9 mouse cellular contexts compared by ENCODE assay signal in the genomic region with DNA sequence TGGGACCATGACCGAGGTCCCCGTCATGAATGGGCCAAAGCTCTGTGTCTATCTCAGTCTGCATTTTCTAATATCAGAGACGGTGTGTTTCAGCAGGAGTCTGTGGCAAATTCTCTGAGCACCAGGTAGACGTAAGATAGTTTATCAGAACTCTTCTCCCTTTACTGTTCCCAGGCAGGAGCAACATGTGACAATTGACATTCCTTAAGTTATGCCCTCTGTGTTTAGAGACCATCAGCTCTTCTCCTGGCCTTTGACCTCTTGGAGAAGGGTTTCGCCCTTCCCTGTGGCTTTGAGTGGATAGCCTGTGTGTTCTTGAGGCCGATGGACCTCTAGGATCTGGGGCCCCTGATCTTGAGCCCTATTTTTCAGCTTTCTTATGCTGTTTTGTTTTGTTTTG. TPM values are rescaled to one million over a fixed set of nuclear protein-coding genes. Genes with fewer than 3 reads are reported as not detected.
DNase-seq lines count a peak whose midpoint lies in the region; ATAC-seq and TF ChIP-seq lines count a peak whose summit lies in the region.
"Had no signal": no experiment of that assay in that cellular context is flagged by ENCODE, and none has a peak within 500 bp of the region (broad histone marks: within the 10 kb centered on the region; RNA-seq: fewer than 3 reads in every experiment).

No protein-coding gene starts in this region.

- peak overlapping the region; percentile 95 for H3K4me2 ChIP-seq in lung, embryonic 16.5 days (ENCODE audit: low read depth, low read length)
- H3K4me2 ChIP-seq in forebrain, embryonic 11.5 days (ENCODE audit: low read depth, low read length, severe bottlenecking) = peak overlapping the region; percentile 98
- H3K4me2 ChIP-seq in limb, embryonic 11.5 days (ENCODE audit: low read depth, severe bottlenecking) = peak overlapping the region; percentile 75

- peaks cover 22% of the 10 kb centered on the region for H3K36me3 ChIP-seq in lung, embryonic 16.5 days (ENCODE audit: control insufficient read depth, insufficient read depth, low read length)
- H3K36me3 ChIP-seq in forebrain, embryonic 11.5 days (ENCODE audit: control insufficient read depth, insufficient read depth, low read length) = peaks cover 8% of the 10 kb centered on the region; the same call in 1 of the 2 replicates
- H3K36me3 ChIP-seq in limb, embryonic 11.5 days (ENCODE audit: control insufficient read depth, insufficient read depth, low read length) = peaks cover 28% of the 10 kb centered on the region

- H3K4me1 ChIP-seq in lung, embryonic 16.5 days (replicated peaks; ENCODE audit: control insufficient read depth, insufficient read depth, low read length) = peaks cover 11% of the 10 kb centered on the region
- H3K4me1 ChIP-seq in forebrain, embryonic 11.5 days (replicated peaks; ENCODE audit: control insufficient read depth, insufficient read depth, low read length) = peaks cover 7% of the 10 kb centered on the region
- peaks cover 7% of the 10 kb centered on the region for H3K4me1 ChIP-seq in limb, embryonic 11.5 days (ENCODE audit: control insufficient read depth, insufficient read depth, low read length)
- peaks cover 15% of the 10 kb centered on the region for H3K4me1 ChIP-seq in olfactory bulb, adult 2 months (ENCODE audit: control insufficient read depth, insufficient read depth, low read length)

- intact Hi-C loops in gastrocnemius, postnatal 36 days (cut with DNase I) = no loop called here

- no peaks in the 10 kb centered on the region for H3K27me3 ChIP-seq in lung, embryonic 16.5 days (ENCODE audit: control insufficient read depth, insufficient read depth, low read depth, low read length)
- H3K27me3 ChIP-seq in forebrain, embryonic 11.5 days (ENCODE audit: control insufficient read depth, insufficient read depth, low read length) = no peaks in the 10 kb centered on the region
- no peaks in the 10 kb centered on the region for H3K27me3 ChIP-seq in limb, embryonic 11.5 days (ENCODE audit: control insufficient read depth, insufficient read depth, low read length)

- TF ChIP-seq POLR2A in olfactory bulb, adult 2 months (IDR thresholded peaks at IDR 0.05; ENCODE audit: insufficient read depth, low read depth, low read length) = no peak

- no peak overlapping the region for H3K27ac ChIP-seq in lung, embryonic 16.5 days (ENCODE audit: low read length)
- no peak overlapping the region for H3K27ac ChIP-seq in forebrain, embryonic 11.5 days (ENCODE audit: low read depth, low read length)
- no peak overlapping the region for H3K27ac ChIP-seq in limb, embryonic 11.5 days (replicated peaks; ENCODE audit: low read depth, low read length)
- H3K27ac ChIP-seq in olfactory bulb, adult 2 months (ENCODE audit: insufficient read depth, low read depth, low read length) = no peak overlapping the region

- 42% methylated on average over 6 of the region's 6 CpGs for WGBS in lung, embryonic 16.5 days
- WGBS in forebrain, embryonic 11.5 days = 63% methylated on average over 6 of the region's 6 CpGs
- 64% methylated on average over 6 of the region's 6 CpGs for WGBS in limb, embryonic 11.5 days
- 59% methylated on average over 6 of the region's 6 CpGs for WGBS in olfactory bulb, adult 2 months

- H3K9ac ChIP-seq in lung, embryonic 16.5 days (ENCODE audit: low read length) = peak overlapping the region; percentile 93
- H3K9ac ChIP-seq in forebrain, embryonic 11.5 days (ENCODE audit: low read length) = peak overlapping the region; percentile 97
- H3K9ac ChIP-seq in limb, embryonic 11.5 days (ENCODE audit: low read length) = peak overlapping the region; percentile 89

- TF ChIP-seq CTCF in olfactory bulb, adult 2 months (IDR thresholded peaks at IDR 0.05; ENCODE audit: insufficient read depth, low read depth, low read length) = no peak

- H3K4me3 ChIP-seq in lung, embryonic 16.5 days (ENCODE audit: low read length) = peak overlapping the region; percentile 72
- H3K4me3 ChIP-seq in forebrain, embryonic 11.5 days (ENCODE audit: low read depth, low read length) = peak overlapping the region; percentile 99
- H3K4me3 ChIP-seq in limb, embryonic 11.5 days (ENCODE audit: low read depth, low read length) = peak overlapping the region; percentile 92
- H3K4me3 ChIP-seq in olfactory bulb, adult 2 months (ENCODE audit: insufficient read depth, low read depth, low read length) = peak overlapping the region; percentile 63

- no peaks in the 10 kb centered on the region for H3K9me3 ChIP-seq in lung, embryonic 16.5 days (ENCODE audit: control insufficient read depth, low read length)
- H3K9me3 ChIP-seq in forebrain, embryonic 11.5 days (ENCODE audit: control insufficient read depth, low read length) = no peaks in the 10 kb centered on the region
- H3K9me3 ChIP-seq in limb, embryonic 11.5 days (ENCODE audit: control insufficient read depth, low read length) = no peaks in the 10 kb centered on the region

- DNase-seq in lung, postnatal 4 days = no peak
- DNase-seq in forebrain, embryonic 11.5 days (ENCODE audit: low spot score) = no peak
- no peak for DNase-seq in limb, embryonic 11.5 days (ENCODE audit: low spot score)
- DNase-seq in layer of hippocampus, adult 9-11 months = no peak
- DNase-seq in gastrocnemius, postnatal 36 days = no peak
- DNase-seq: thymus, adult 18-20 months had no signal

- no peak for ATAC-seq in lung, embryonic 16.5 days (ENCODE audit: low read depth)
- ATAC-seq in forebrain, embryonic 11.5 days (replicated peaks; ENCODE audit: low FRiP score) = no peak
- ATAC-seq in limb, embryonic 11.5 days (ENCODE audit: insufficient number of reproducible peaks, low FRiP score, low TSS enrichment, low read depth) = no peak
- ATAC-seq in cerebellum, adult (ENCODE audit: insufficient number of reproducible peaks, low FRiP score, low TSS enrichment) = no peak

RNA-seq across cellular contexts. Expression of a gene that starts 1.1 kb away (rescaled TPM):
- 72.3 and 77.2 TPM in 2 replicates for polyA plus RNA-seq in lung, embryonic 16.5 days (2015; fragmentation: Nextera tagmentation; extraction: Ambion mirVana)
- polyA plus RNA-seq in forebrain, embryonic 11.5 days (2014; fragmentation: Nextera tagmentation; extraction: Ambion mirVana) = 99.6 and 102 TPM in 2 replicates
- polyA plus RNA-seq in limb, embryonic 11.5 days (2014; fragmentation: Nextera tagmentation; extraction: Ambion mirVana) = 83.4 and 93.5 TPM in 2 replicates
- polyA plus RNA-seq in olfactory bulb, adult 2 months (2012; ENCODE audit: insufficient read depth, insufficient read length, low replicate concordance, missing spikeins) = not detected in 2 replicates
- total RNA-seq in gastrocnemius, postnatal 36 days (2021) = 10 to 100 TPM; 19.2 to 20.6 TPM

RNA-seq across cellular contexts. Expression of a gene that starts 14.0 kb away (rescaled TPM):
- polyA plus RNA-seq in lung, embryonic 16.5 days (2015; fragmentation: Nextera tagmentation; extraction: Ambion mirVana) = 69.4 and 86.6 TPM in 2 replicates
- polyA plus RNA-seq in forebrain, embryonic 11.5 days (2014; fragmentation: Nextera tagmentation; extraction: Ambion mirVana) = 47.4 and 49.3 TPM in 2 replicates
- polyA plus RNA-seq in limb, embryonic 11.5 days (2014; fragmentation: Nextera tagmentation; extraction: Ambion mirVana) = 32.5 and 38.8 TPM in 2 replicates
- polyA plus RNA-seq in olfactory bulb, adult 2 months (2012; ENCODE audit: insufficient read depth, insufficient read length, low replicate concordance, missing spikeins) = not detected in 2 replicates
- under 1 TPM in 1 of 2 experiments, not detected in 1; 0.59 TPM for total RNA-seq in gastrocnemius, postnatal 36 days (2021)

RNA-seq across cellular contexts. Expression of a gene that starts 15.8 kb away (rescaled TPM):
- 1.3 and 1.4 TPM in 2 replicates for polyA plus RNA-seq in lung, embryonic 16.5 days (2015; fragmentation: Nextera tagmentation; extraction: Ambion mirVana)
- 3.3 TPM in 2 replicates for polyA plus RNA-seq in forebrain, embryonic 11.5 days (2014; fragmentation: Nextera tagmentation; extraction: Ambion mirVana)
- polyA plus RNA-seq in limb, embryonic 11.5 days (2014; fragmentation: Nextera tagmentation; extraction: Ambion mirVana) = 3.8 and 5.1 TPM in 2 replicates
- polyA plus RNA-seq in olfactory bulb, adult 2 months (2012; ENCODE audit: insufficient read depth, insufficient read length, low replicate concordance, missing spikeins) = not detected in 2 replicates
- total RNA-seq in gastrocnemius, postnatal 36 days (2021) = not detected

RNA-seq across cellular contexts. Expression of a gene that starts 35.7 kb away (rescaled TPM):
- 8.6 and 8.9 TPM in 2 replicates for polyA plus RNA-seq in lung, embryonic 16.5 days (2015; fragmentation: Nextera tagmentation; extraction: Ambion mirVana)
- 14.0 and 16.1 TPM in 2 replicates for polyA plus RNA-seq in forebrain, embryonic 11.5 days (2014; fragmentation: Nextera tagmentation; extraction: Ambion mirVana)
- polyA plus RNA-seq in limb, embryonic 11.5 days (2014; fragmentation: Nextera tagmentation; extraction: Ambion mirVana) = 11.7 and 12.5 TPM in 2 replicates
- not detected in 2 replicates for polyA plus RNA-seq in olfactory bulb, adult 2 months (2012; ENCODE audit: insufficient read depth, insufficient read length, low replicate concordance, missing spikeins)
- total RNA-seq in gastrocnemius, postnatal 36 days (2021) = 1 to 10 TPM; 2.0 to 2.1 TPM

RNA-seq across cellular contexts. Expression of a gene that starts 35.9 kb away (rescaled TPM):
- polyA plus RNA-seq in lung, embryonic 16.5 days (2015; fragmentation: Nextera tagmentation; extraction: Ambion mirVana) = 48.5 and 48.8 TPM in 2 replicates
- polyA plus RNA-seq in forebrain, embryonic 11.5 days (2014; fragmentation: Nextera tagmentation; extraction: Ambion mirVana) = 87.5 and 116 TPM in 2 replicates
- 98.7 and 99.1 TPM in 2 replicates for polyA plus RNA-seq in limb, embryonic 11.5 days (2014; fragmentation: Nextera tagmentation; extraction: Ambion mirVana)
- polyA plus RNA-seq in olfactory bulb, adult 2 months (2012; ENCODE audit: insufficient read depth, insufficient read length, low replicate concordance, missing spikeins) = not detected in 2 replicates
- 100 to 1,000 TPM; 148 to 163 TPM for total RNA-seq in gastrocnemius, postnatal 36 days (2021)

Comparison
In these comparisons a context has a peak if more than half of its experiments do, and no peak if none do; other contexts are left out.
1. RNA of a gene that starts 14.0 kb away (polyA plus RNA-seq): 69.4 to 86.6 TPM in lung, embryonic 16.5 days, 47.4 to 49.3 TPM in forebrain, embryonic 11.5 days and 32.5 to 38.8 TPM in limb, embryonic 11.5 days; not detected in olfactory bulb, adult 2 months; every median in the first group is over 10 times any median in the second.
2. Peak in every context shown above with its lines, with median percentiles within 50 percentile points of each other: H3K4me2 ChIP-seq, H3K4me3 ChIP-seq and H3K9ac ChIP-seq.